Mouse (Mus musculus) layer of hippocampus, postnatal 25 days (tissue): ENCODE results near the gene Tatdn3. TPM values are rescaled to one million over a fixed set of nuclear protein-coding genes. Genes with fewer than 3 reads are reported as not detected.

Source experiments
- DNase-seq, 2 experiments: peaks; one replicate each; pipeline ENCODE4 v3.0.0; 2022; ENCODE audit warnings: mixed read lengths in 2 of 2, low spot score in 1 of 2; ENCODE audit errors: extremely low spot score in 1 of 2
- total RNA-seq, 2 experiments: library from RNA; stranded (reverse); gene quantifications; 2 replicates each; pipeline ENCODE4 v1.2.3; 2021

The Tatdn3 gene
- total RNA-seq, 2 experiments from 2014 or later: 24.0 to 44.7 TPM

DNA sequence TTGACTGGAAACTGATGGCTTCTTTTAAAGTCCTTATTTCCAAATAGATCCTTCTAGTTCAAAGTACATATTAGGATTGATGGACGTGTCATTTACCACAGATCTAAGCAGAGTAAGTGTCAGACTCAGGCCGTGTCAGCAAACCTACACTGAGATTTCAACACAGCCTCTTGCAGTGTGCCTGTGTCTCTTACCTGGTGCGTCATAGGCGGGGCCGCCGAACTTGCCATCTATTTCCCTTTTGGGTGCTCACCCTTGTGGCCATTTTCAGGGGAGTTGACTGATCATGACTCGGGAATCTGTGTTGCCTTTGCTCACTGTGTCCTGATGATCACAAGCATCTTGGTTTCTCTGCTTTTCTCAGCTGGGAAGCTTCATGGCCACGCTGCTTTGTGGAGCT, 20.5 kb upstream of the Tatdn3 start:
- DNase-seq: no peak

DNA sequence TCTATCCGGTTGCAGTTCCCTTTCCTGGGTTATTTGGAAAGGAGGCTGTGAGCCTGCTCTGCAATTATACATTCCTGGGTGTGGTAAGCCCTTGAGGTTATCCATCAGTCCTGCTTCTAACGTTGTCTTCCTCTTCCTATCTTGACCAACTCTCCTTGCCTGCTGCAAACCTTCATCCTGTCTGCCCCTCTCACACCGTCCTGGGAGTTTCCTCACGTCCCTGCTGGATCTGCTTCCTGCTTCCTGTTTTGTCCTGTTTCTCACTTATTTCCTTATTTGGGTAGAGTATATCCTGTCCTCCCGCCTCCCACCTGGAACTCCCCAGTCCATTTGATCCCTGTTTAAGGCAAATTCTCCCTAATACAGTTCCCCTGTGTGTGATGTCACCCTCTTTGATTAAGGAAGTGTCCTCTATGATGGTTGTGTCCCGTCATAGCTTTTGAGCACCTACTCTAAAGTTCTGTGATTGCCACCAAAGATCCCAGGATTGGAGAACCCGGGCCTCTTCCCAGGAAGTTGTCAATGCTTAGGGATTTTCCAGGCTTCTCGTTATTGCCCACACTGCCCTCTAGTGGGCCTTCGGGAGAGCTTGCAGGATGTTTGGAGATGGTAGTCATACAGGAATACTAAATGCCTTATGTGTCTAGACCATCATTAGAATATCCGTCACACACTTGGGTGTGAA, 12.6 kb upstream of the Tatdn3 start:
- DNase-seq: peak; percentile 14 to 60

DNA sequence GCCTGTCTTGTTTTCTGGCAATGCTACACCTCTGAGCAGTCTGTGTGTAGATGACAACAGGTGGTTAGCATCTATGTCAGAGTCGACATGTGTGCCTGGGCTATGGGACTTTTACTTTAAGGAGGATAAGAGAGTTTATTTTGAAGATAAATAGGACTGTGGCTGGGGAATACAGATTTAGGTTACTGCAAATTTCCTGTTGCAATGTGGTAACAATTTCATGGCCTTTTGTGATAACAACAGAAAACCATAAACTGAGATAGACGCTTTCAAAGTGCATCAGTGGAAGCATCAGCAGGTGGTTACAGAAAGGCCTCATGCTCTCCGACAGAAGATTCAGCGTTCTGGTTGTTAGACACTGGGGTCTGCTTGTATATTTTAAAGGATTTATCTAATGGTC, 10.8 kb upstream of the Tatdn3 start:
- DNase-seq: no peak

- no peak for DNase-seq
Measured at GRCm38 (mm10) chr1:191073001-191073400, 10.3 kb upstream of the Tatdn3 start.

DNA sequence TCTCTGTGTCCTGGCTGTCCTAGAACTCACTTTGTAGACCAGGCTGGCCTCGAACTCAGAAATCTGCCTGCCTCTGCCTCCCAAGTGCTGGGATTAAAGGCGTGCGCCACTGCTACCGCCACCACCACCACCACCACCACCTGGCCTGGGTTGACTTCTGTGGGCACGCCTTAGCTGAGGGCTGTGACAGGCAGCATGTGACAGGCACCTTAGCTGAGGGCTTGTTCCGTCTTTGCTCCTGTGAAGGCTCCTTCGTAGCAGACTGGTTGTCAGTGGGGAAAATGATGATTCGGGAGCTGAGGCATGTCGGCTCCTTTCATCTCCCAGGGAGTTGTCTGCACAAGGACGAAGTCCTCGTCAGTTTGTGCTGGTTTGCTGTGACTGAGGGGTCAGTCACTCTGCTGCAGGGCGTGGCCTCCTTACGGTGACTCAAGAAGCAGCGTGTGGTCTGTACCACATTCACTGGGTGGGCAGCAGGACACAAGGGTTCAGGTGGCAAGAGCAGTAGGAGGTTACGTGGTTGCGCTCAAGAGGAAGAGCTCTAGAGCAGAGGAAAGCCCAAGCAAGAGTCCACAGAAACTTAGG, 9.7 kb upstream of the Tatdn3 start:
- DNase-seq: no peak

DNA sequence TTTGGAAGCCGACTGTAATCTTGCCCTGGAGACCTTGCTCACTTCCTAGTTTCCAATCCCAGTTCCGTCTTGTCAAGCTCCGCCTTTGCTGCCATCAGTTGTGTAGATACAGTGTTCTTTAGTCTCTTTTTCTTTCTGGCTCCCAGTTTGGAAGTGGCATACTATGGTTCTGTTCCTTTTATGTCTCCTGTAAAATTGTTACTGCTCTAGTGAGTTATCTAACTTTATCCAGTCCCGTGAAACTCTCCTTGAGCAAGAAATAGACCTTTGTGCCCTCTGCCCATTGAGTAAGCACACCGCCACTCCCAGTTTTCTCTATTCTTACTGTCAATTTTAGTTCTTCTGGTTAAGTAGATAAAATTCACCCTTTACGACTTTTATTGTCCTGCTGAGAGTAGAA, 8.9 kb upstream of the Tatdn3 start:
- DNase-seq: no peak

DNA sequence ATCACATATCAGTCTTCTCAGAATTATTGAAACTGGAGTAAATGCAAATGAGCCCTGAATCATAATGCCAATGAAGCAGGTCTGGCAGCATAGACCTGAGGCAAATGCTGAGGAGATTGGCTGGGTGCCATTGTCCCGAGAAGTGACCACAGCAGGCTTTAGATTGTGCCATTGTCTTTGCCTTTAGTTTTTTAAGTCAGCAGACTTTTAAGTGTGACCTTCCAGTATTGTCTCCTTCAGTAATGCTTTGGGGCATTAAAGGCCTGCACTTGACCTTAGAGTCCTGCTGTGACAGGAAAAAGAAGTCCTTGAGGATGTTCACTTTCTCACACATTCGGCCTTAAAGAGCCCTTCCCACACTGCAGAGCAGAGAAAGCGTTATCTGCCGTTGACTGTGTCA, 7.5 kb upstream of the Tatdn3 start:
- no peak for DNase-seq

GRCm38 (mm10) chr1:191068377-191068776, 5.6 kb upstream of the Tatdn3 start:
- DNase-seq: no peak

DNA sequence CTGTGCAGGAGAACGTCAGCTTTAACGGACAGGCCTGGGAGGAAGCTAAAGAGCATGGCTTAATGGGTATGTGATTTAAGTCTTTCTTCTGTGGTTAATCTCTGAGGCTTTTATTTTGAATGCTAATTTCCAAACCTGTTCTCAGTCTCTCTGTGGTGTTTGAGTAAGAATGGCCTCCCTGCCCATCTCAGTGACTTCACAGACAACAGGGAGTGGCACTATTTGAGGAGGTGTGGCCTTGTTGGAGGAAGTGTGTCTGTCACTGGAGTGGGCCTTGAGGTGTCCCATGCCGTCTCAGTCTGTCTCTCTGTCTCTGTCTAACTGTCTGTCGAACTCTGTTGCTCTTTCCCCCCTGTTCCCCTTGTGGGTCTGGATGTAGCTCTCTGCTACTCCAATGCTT, 2.5 kb upstream of the Tatdn3 start:
- no peak for DNase-seq

DNA sequence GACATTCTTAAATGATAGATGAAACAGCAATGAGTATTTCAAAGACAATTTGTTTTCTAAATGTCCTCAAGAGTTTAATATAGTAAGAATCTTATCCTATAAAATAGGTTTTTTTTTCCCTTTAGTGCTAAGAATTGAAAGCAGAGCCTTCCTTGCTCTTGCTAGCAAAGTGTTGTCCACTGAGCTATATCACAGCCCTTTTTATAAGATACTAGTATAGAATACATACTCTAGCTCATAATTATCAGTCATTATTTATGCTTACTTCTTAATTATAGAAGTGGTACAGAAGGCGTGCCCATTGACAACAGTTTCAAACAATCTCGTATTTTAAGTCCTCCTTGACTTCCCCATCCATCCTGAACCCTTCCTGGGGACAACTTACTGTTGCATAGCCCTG, 1.8 kb upstream of the Tatdn3 start:
- DNase-seq: no peak

DNA sequence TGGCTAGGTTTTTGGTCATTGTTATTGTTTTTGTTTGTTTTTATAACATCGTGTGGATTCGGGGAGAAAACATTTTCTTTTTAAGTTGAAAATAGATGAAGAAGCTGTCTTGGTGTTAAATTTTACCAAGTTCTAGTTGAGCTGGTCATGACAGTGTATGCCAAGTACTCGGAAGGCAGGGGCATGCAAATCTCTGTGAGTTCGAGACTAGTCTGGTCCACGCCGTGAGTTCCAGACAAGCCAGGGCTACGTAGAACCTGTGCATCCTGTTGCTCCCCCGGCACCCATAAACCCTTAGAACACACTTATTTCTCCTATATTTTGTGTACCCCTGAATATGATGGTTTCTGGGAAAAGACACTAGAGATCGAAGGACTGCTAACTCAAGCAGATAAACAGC, 968 bp upstream of the Tatdn3 start:
- no peak for DNase-seq

GRCm38 (mm10) chr1:191062241-191062780, 421 bp downstream of the Tatdn3 start:
- no peak for DNase-seq

DNA sequence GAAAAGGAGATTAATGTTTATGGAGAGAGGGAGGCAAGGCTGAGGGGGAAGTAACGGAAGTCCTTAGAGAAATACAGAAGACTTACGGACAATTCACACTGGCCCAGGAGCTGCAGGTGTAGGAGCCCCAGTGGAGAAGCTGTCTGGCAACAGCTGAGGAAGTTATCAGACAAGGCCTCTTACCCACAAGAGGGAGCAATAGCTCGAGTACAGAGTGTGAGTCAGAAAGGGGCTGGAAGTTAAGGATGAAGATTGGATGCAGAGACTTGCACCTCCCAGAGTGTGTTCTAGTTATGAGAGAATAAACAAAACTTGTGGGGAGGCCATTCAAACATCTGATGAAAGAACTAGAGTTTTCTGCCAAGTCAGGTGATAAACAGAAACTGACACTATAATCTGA, 5.3 kb downstream of the Tatdn3 start:
- no peak for DNase-seq

DNA sequence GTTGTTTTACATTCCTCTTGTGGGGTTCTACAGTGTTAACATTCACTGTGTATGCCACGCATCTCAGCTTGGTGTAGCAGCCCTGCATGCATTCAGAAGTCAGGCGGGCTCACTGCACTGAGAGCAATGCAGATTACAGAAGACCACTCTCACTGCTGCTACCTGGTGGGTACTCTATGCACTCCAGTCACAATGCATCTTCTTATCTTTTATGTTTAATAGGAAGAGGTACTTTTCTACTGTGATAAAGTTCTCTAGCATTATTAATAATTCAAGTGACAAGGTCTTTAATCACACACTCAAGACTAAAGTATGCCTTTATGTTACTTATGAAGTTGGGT, 7.2 kb downstream of the Tatdn3 start:
- DNase-seq: no peak

DNA sequence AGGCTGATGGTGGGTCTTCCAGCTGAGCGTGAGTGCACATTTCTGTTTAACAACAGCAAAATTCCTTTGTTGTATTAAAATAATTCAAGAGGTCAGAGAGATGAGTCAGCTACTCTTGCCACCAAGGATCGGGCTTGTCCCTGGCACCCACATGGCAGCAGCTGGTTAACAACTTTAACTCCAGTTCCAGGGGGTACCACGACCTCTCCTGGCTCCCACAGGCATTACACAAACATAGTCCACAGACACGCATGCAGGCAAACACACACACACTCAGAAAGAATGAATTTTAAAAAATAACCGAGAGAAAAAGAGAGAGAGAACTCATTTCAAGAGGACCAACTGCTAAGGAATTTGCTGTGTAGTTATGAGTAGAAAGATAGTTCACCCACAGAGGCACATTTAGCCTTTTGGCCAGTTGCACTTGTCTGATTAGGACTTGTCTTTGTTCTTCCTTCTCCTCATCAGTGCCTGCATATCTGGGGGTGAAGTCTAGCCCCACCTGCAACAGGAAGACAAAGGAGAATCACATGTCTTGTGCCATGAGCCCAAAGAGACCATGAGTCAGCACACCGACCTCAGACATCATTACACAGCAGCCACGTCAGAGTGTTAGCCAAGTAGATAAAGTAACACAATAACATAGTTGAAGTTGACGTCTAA, 7.7 kb downstream of the Tatdn3 start:
- no peak for DNase-seq

- DNase-seq: no peak
Measured at GRCm38 (mm10) chr1:191053555-191053954, 9.2 kb downstream of the Tatdn3 start.

DNA sequence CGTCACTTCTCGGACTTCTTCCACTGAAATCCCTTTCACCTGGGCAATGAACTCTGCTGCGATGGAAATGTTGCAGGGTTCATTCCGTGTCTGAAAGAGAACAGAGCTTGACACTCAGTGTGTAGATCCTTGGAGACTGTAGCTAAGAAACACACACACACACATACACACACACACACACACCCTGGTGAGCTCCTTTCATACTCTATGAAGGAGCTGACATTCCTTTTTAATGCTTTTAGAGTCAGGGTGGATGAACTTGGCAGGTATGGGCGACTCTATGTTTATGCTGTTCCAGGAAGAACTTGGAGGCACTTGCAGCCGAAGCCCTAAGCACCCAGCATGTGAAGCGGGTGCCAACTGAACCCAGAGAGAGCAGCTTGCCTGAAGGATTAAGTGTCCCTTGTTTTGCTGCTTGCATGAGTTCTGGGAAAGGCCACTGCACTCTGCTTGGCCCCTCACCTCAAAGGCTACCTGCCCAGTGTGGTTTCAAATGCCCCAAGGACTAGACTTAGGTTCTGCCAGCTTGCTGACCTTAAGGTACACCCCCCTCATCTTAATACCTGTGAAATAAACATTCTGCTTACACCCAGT, 16.4 kb downstream of the Tatdn3 start:
- no peak for DNase-seq

DNA sequence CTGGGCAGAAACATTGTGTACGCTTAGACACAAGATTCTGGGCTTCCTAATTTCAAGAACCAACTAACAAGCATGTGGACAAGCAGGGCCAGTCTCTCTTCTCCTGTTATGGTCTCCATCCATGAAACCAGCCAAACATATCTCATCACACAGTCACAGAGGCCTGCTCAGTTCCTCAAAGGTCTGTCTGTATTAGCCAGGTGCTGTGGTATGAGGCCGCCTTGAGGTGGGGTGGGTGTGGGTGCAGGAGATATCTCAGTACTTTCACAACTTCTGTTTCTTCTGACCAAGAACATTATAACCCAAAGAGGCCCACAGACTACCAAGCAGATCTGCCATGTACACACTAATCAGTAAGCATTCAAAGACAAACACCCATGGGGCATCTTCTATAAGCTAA, 17.5 kb downstream of the Tatdn3 start:
- DNase-seq: no peak

DNA sequence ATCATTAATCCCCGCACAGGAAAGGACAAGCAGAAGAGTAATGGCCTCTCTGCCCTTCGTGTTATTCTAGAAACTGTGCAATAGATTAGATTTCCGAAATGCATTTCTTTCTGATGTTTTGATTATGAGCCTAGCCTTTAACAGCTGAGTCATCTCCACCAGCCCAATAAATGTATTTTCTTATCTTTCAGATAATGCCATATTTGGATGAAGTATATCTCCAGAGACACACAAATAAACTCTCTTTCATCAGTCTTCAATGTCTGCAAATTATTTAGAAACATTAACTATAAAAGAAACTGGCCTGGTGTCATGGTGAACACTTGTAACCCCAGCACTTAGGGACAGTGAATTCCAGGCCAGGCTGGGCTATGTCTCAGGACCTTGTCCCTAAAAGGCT, 20.0 kb downstream of the Tatdn3 start:
- no peak for DNase-seq

DNA sequence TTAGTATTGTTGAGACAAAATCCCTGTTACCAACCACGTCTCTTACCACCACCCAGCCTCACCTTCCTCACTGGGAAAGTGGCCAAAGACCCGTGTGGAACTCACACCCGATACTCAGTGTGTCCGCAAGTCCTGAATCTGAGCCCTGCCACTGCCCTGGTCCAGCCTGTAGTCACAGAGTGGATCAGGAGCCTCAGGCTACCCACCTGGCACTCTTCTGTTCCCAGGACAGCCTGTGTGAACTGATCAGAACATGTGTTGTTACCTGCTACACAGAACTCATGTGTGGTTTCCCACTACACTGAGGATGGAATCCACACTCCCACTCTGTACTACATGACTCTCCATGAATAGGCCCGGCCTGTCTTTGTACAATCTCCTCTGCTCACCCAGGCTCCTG, 20.6 kb downstream of the Tatdn3 start:
- no peak for DNase-seq

DNA sequence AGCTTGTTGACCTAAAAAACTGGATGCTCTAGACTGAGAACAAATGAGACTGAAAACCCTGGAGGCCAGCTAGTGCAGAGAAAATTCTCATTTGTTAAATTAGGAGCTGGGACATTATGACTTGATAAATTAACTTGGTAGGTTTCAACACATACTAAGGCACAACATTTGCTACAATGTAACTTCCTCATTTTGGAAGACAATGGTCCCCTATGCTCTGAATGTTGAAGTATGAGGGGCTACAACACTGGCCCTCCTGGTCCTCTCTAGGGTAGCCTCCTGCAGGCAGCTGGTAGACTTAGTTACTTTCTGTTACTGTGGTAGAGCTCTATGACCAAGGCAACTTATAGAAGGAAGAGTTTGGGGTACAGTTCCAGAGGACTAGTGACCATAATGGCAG, 21.4 kb downstream of the Tatdn3 start:
- DNase-seq: no peak

DNA sequence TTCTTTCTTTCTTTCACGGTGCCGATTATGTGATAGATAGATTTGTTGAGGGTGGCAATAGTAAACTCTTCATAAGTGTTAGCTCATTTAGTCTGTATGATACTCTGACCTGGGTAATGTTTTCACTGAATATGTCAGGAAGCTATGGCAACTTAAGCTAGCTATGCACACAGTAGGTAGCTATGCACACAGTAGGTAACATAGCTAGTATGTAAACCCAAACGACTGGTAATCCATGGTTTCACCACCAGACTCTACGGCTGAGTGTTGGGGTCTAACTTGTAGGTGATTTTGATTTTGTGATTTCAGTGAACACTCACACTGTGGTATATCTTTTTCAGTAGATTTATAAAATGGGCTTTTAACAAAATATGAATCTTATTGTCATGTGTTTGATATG, 24.7 kb downstream of the Tatdn3 start:
- DNase-seq: no peak
